Mouse (Mus musculus): Measurements from ENCODE around the gene Fuz. TPM values are rescaled to one million over a fixed set of nuclear protein-coding genes. Genes with fewer than 3 reads are reported as not detected.

Fuz gene
- polyA plus RNA-seq, 1 experiment from 2014 or later: 7.5 TPM

- peak within 1 kb of the TSS; percentile 90 for H3K4me2 ChIP-seq
- under 1% methylated on average over 56 of the region's 56 CpGs for WGBS (ENCODE audit: insufficient replicate concordance)
- ATAC-seq (ENCODE audit: low read depth): peak; percentile 75
- H3K27ac ChIP-seq: peak within 1 kb of the TSS; percentile 91
- H3K36me3 ChIP-seq: peaks cover 21% of the 10 kb centered on the region
- peak within 1 kb of the TSS; percentile 89 for H3K9ac ChIP-seq
- H3K4me1 ChIP-seq (replicated peaks): peaks cover 75% of the 10 kb centered on the region
- H3K4me3 ChIP-seq (replicated peaks): peak within 1 kb of the TSS; percentile 86
- peak; percentile 83 for DNase-seq
- no peaks in the 10 kb centered on the region for H3K9me3 ChIP-seq (replicated peaks)
- H3K27me3 ChIP-seq: no peaks in the 10 kb centered on the region
Observed at GRCm38 (mm10) chr7:44892276-44892921, 3.5 kb upstream of the Fuz start, which contains the start of gene Med25. Med25 (minus strand) TSS chr7:44892712.

DNA sequence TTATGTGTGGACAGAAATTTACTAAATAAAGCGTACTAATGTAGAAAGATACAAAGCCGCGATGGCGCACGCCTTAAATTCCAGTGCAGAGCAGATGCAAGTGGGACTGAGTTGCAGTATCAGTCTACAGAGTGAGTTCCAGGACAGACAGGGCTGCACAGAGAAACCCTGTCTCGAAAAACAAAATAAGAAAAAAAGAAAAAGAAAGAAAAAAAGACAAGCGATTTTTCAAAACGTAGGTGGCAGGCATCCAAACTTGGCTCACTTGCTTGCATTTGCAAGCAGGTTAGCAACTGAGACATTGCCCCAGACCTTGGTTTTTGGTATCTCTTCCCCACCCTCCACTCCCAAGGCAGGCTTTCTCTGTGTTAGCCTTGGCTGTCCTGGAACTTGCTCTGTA is 2.7 kb upstream of the Fuz start:
- no peaks in the 10 kb centered on the region for H3K9me3 ChIP-seq (replicated peaks)
- no peak overlapping the region for H3K9ac ChIP-seq
- H3K36me3 ChIP-seq: peaks cover 20% of the 10 kb centered on the region
- H3K27me3 ChIP-seq: no peaks in the 10 kb centered on the region
- peaks cover 76% of the 10 kb centered on the region for H3K4me1 ChIP-seq (replicated peaks)
- ATAC-seq (ENCODE audit: low read depth) (no peak), DNase-seq (no peak)
- peak overlapping the region; percentile 86 for H3K4me3 ChIP-seq (replicated peaks)
- peak overlapping the region; percentile 90 for H3K4me2 ChIP-seq
- 44% methylated on average over 8 of the region's 8 CpGs for WGBS (ENCODE audit: insufficient replicate concordance)
- H3K27ac ChIP-seq: peak overlapping the region; percentile 50

GRCm38 (mm10) chr7:44894175-44894574 is 1.7 kb upstream of the Fuz start:
- Histone ChIP-seq H3K36me3 (peaks cover 15% of the 10 kb centered on the region), H3K9me3 (replicated peaks) (no peaks in the 10 kb centered on the region), H3K4me2 (no peak overlapping the region), H3K4me1 (replicated peaks) (peaks cover 76% of the 10 kb centered on the region), H3K27ac (no peak overlapping the region), H3K4me3 (replicated peaks) (no peak overlapping the region), H3K9ac (no peak overlapping the region), H3K27me3 (no peaks in the 10 kb centered on the region)
- no peak for DNase-seq
- 68% methylated on average over 3 of the region's 3 CpGs for WGBS (ENCODE audit: insufficient replicate concordance)
- ATAC-seq (ENCODE audit: low read depth): no peak

DNA sequence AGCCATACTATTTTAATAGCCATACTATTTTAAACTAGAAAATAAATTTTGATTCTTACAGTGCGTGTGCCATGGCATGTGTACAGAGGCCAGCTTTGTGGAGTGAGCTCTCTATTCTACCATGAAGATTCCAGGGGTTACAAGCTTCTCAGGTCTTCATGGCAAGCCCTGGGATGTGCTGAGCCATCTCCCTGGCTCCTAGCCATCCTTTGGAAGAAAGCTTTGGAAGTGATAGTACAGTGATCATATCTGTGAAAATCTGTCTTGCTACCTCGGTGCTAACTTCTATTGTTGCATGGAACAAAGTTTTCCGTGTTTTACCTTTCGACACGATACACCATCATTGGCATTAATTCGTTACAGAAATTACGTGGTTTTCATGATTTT is 680 bp upstream of the Fuz start:
- peak overlapping the region; percentile 68 for H3K4me3 ChIP-seq (replicated peaks)
- peaks cover 22% of the 10 kb centered on the region for H3K36me3 ChIP-seq
- no peaks in the 10 kb centered on the region for H3K9me3 ChIP-seq (replicated peaks)
- no peak overlapping the region for H3K27ac ChIP-seq
- H3K4me1 ChIP-seq (replicated peaks): peaks cover 78% of the 10 kb centered on the region
- peak overlapping the region; percentile 78; the same call in 1 of the 2 replicates for H3K9ac ChIP-seq
- no peaks in the 10 kb centered on the region for H3K27me3 ChIP-seq
- ATAC-seq (ENCODE audit: low read depth) (no peak), DNase-seq (no peak)
- WGBS (ENCODE audit: insufficient replicate concordance): 82% methylated on average over 7 of the region's 7 CpGs
- H3K4me2 ChIP-seq: peak overlapping the region; percentile 85

DNA sequence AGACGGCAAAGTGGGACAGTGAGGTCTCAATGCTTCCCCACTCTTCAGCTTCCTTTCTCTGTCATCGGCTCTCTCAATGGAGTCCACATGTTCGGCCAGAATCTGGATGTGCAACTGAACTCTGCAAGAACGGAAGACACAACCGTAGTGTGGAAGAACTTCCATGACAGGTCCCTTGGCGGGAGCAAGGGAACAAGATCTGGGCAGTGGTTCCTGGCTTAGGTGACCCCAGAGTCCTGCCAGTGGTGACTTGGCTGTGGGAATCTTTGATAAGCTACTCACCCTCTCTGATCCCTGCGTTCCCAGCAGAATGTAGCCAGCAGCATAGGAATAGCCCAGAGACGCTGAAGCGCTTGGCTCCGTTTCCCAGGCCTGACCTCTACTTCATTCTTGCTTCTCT is 620 bp downstream of the Fuz start:
- Histone ChIP-seq H3K4me1 (replicated peaks) (peaks cover 78% of the 10 kb centered on the region), H3K4me3 (replicated peaks) (peak overlapping the region; percentile 68), H3K36me3 (peaks cover 28% of the 10 kb centered on the region), H3K27ac (peak overlapping the region; percentile 62), H3K4me2 (peak overlapping the region; percentile 85), H3K9me3 (replicated peaks) (no peaks in the 10 kb centered on the region), H3K9ac (peak overlapping the region; percentile 78), H3K27me3 (no peaks in the 10 kb centered on the region)
- no peak for ATAC-seq (ENCODE audit: low read depth)
- WGBS (ENCODE audit: insufficient replicate concordance): 42% methylated on average over 10 of the region's 10 CpGs
- no peak for DNase-seq

DNA sequence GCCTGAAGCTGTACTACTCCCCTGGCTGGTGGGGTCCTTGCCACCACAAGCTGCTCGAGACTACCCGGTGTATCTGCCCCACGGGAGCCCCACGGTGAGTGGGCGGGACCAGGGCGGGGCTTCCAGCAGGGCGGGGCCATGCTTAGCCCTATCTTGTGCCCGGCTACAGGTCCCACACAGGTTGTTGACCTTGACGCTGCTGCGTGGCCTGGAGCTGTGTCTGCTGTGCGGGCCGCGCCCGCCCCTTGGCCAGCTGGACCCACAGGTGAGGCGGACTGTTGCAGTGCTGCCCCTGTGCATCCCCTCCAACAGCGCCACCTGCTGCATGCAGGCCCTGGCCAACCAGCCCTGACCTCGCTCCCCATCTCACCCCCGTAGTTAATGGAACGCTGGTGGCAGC is 2.7 kb downstream of the Fuz start:
- H3K4me3 ChIP-seq (replicated peaks): no peak overlapping the region
- 40% methylated on average over 19 of the region's 19 CpGs for WGBS (ENCODE audit: insufficient replicate concordance)
- ATAC-seq (ENCODE audit: low read depth) (peak; percentile 39), DNase-seq (peak; percentile 58)
- peak overlapping the region; percentile 11; the same call in 1 of the 2 replicates for H3K9ac ChIP-seq
- no peaks in the 10 kb centered on the region for H3K27me3 ChIP-seq
- peaks cover 49% of the 10 kb centered on the region for H3K36me3 ChIP-seq
- H3K27ac ChIP-seq: peak overlapping the region; percentile 37
- H3K4me2 ChIP-seq: peak overlapping the region; percentile 34
- H3K4me1 ChIP-seq (replicated peaks): peaks cover 75% of the 10 kb centered on the region
- H3K9me3 ChIP-seq (replicated peaks): no peaks in the 10 kb centered on the region

DNA sequence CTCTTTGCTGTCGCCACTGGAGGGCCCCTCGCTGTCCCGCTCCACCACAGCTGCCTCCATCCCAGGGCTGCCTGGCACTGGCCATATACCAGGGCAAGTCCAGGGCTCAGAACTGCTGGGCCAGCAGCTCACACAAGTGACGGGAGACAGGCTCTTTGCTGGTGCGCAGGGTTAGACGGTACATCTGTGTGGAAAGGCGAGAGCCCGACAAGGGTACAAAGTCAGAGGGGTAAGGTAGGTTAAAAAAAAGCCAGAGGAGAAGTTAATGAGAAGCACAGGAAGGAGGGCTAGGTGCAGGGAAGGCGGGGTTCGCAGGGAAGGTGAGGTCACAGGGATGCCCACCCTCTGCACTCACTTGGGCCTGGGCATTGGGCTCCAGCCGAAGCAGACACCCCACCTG is 4.8 kb downstream of the Fuz start:
- 90% methylated on average over 11 of the region's 11 CpGs for WGBS (ENCODE audit: insufficient replicate concordance)
- Histone ChIP-seq H3K27me3 (no peaks in the 10 kb centered on the region), H3K36me3 (peaks cover 69% of the 10 kb centered on the region), H3K9ac (no peak overlapping the region), H3K4me3 (replicated peaks) (no peak overlapping the region), H3K27ac (no peak overlapping the region; the same call in 1 of the 2 replicates), H3K4me2 (no peak overlapping the region), H3K4me1 (replicated peaks) (peaks cover 69% of the 10 kb centered on the region), H3K9me3 (replicated peaks) (no peaks in the 10 kb centered on the region)
- ATAC-seq (ENCODE audit: low read depth): no peak
- no peak for DNase-seq

DNA sequence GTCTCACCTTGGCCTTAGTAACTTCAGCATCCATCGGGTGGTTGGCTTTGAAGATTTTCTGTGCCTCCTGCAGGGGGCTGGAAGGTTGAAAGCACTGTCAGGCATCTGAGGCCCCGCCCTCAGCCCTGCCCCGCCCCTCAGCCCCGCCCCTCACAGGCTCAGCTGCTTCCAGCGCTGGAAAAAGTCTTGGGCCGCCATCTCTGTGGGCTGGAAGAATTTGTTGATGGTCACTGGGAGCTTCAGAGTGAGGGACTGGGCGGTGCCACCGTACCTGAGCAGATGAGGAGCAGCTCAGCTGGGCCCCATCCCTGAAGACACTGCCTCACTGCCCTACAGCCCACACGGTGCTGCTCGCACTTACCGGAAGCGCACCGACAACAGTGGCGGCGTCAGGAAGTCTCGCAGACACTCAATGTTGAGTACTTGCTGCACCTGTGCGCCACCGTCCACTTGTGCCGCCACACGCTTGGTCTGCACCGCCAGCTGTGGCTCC is 5.4 kb downstream of the Fuz start:
- Histone ChIP-seq H3K4me1 (replicated peaks) (peaks cover 64% of the 10 kb centered on the region), H3K27ac (no peak overlapping the region; the same call in 1 of the 2 replicates), H3K36me3 (peaks cover 75% of the 10 kb centered on the region), H3K9ac (peak overlapping the region; percentile 50), H3K4me2 (peak overlapping the region; percentile 57), H3K27me3 (no peaks in the 10 kb centered on the region), H3K4me3 (replicated peaks) (peak overlapping the region; percentile 34), H3K9me3 (replicated peaks) (no peaks in the 10 kb centered on the region)
- ATAC-seq (ENCODE audit: low read depth) (peak; percentile 36; the same call in 1 of the 2 replicates), DNase-seq (peak; percentile 32)
- WGBS (ENCODE audit: insufficient replicate concordance): 24% methylated on average over 21 of the region's 21 CpGs

GRCm38 (mm10) chr7:44905430-44905829 is 9.6 kb downstream of the Fuz start:
- ATAC-seq (ENCODE audit: low read depth) (no peak), DNase-seq (no peak)
- H3K4me2 ChIP-seq: no peak overlapping the region
- WGBS (ENCODE audit: insufficient replicate concordance): 91% methylated on average over 20 of the region's 20 CpGs
- no peak overlapping the region for H3K9ac ChIP-seq
- H3K27me3 ChIP-seq: no peaks in the 10 kb centered on the region
- H3K9me3 ChIP-seq (replicated peaks): no peaks in the 10 kb centered on the region
- peaks cover 100% of the 10 kb centered on the region for H3K36me3 ChIP-seq
- H3K27ac ChIP-seq: no peak overlapping the region
- no peak overlapping the region for H3K4me3 ChIP-seq (replicated peaks)
- peaks cover 23% of the 10 kb centered on the region for H3K4me1 ChIP-seq (replicated peaks)

DNA sequence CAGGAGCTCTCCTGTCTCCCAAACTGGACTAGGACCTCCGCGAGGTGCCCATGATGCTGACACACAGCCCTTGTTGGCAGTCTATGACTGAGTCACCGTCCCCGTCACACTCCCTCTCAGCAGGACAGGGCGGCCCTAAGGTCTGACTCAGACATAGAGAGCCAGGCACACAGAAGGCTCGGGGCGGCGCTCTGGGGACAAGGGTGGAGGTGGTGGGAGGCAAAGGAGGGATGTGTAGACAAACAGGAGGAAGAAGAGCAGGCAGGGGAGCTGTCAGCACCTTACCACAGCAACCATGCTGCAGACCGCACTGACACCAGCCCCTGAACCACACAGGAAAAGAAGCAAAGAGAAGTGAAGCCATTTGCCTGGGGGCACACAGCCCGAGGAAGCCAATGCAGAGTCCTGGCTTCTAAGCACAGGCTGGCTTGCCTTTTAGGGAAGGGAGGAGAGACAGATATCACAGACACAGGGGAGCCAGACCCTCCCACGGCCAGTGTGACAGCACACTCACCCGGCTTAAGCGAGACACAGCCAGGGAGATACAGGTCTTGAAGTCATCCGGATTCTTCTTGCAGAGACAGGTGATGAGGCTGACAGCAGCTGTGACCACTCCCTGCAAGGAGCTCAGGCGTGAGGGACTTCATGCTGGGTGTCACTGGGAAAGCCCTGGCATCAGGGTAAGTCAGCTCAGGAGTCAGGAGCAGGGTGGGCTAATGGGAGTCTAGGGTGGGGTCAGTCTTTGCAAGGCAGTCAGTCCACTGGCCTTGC is 13.0 kb downstream of the Fuz start:
- Histone ChIP-seq H3K4me3 (replicated peaks) (no peak overlapping the region), H3K36me3 (peaks cover 100% of the 10 kb centered on the region), H3K4me1 (replicated peaks) (0 out of 2 replicates have a peak, but pooled peaks cover under 1% of the 10 kb centered on the region), H3K9ac (no peak overlapping the region), H3K27me3 (no peaks in the 10 kb centered on the region), H3K27ac (no peak overlapping the region), H3K9me3 (replicated peaks) (no peaks in the 10 kb centered on the region), H3K4me2 (no peak overlapping the region)
- DNase-seq: no peak
- 78% methylated on average over 15 of the region's 15 CpGs for WGBS (ENCODE audit: insufficient replicate concordance)
- no peak for ATAC-seq (ENCODE audit: low read depth)

DNA sequence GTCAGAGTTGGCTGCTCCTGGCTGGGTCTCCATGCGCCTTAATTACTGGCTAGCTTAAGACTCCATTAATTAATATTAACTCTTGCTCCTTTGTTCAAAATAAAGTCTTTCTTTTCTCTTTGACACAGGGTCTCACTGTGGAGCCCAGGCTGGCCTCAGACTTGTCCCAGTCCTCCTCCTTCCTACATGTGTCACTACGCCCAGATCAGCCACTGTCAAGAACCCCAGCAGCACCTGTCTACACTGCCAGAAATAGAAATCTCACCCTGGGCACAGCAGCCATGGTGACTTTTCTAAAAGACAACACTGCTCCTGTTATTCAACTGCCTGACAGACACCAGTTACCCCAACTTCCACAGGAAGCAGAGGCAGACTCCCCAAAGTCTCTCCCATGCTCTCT is 18.5 kb downstream of the Fuz start:
- no peak for ATAC-seq (ENCODE audit: low read depth)
- Histone ChIP-seq H3K4me2 (no peak overlapping the region), H3K27ac (no peak overlapping the region), H3K4me1 (replicated peaks) (peaks cover 27% of the 10 kb centered on the region), H3K27me3 (no peaks in the 10 kb centered on the region), H3K9ac (no peak overlapping the region), H3K9me3 (replicated peaks) (no peaks in the 10 kb centered on the region), H3K4me3 (replicated peaks) (no peak overlapping the region), H3K36me3 (peaks cover 90% of the 10 kb centered on the region)
- 88% methylated on average over 2 of the region's 2 CpGs for WGBS (ENCODE audit: insufficient replicate concordance)
- no peak for DNase-seq

Data from liver, embryonic 13.5 days (tissue).